Mouse (Mus musculus) olfactory bulb, adult 2 months (tissue): Measurements from ENCODE around the gene Mrps17.

Source experiments
- CTCF ChIP-seq: fragments of 200-500 bp; IDR thresholded peaks from 2 replicates; pipeline ENCODE4 v1.5.1; 2012; ENCODE audit warnings: low read depth, mild to moderate bottlenecking, low read length, moderate library complexity; ENCODE audit not compliant: insufficient read depth
- POLR2A ChIP-seq: fragments of 200-500 bp; IDR thresholded peaks from 2 replicates; pipeline ENCODE4 v1.6.1; 2012; ENCODE audit warnings: mild to moderate bottlenecking, low read depth, low read length, moderate library complexity; ENCODE audit not compliant: insufficient read depth

DNA sequence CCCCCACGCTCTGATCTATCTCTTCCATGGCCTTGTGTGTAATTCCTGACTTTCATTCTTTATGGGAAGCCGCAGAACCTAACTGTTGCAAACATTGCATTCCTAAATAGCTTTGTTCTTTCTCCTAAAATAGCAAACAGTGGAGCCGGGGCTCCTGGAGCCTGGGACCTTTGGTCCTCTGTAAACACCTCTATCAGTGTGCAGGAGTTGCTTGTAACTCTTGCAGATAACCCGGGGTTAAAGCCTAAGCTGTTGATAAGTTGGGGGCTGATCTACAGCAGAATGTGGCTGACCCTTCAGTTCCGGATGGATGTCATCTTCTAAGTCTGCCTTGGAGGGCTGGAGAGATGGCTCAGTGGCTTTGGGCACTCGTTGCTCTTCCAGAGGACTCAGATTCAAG lies 28.8 kb downstream of the Mrps17 start:
- TF ChIP-seq CTCF (no peak), POLR2A (no peak)
